Mouse (Mus musculus) liver, adult 2 months (tissue): ENCODE data around the gene Olfr354.

Experiments
- CTCF ChIP-seq: fragments of 200-500 bp; IDR thresholded peaks from 2 replicates; pipeline ENCODE4 v1.5.1; 2011; ENCODE audit warnings: low read depth, low read length, control low read depth
- POLR2A ChIP-seq: fragments of 200-500 bp; IDR thresholded peaks from 2 replicates; pipeline ENCODE4 v1.6.1; 2011; ENCODE audit warnings: low read length, control low read depth; ENCODE audit not compliant: insufficient read depth; ENCODE audit errors: extremely low read depth

- TF ChIP-seq POLR2A (no peak), CTCF (no peak)
Observed at GRCm38 (mm10) chr2:36928797-36929196, 23.3 kb downstream of the Olfr354 start, which contains the start of gene Olfr355.
